Mouse (Mus musculus) cerebellum, adult 11-12 months (tissue): ENCODE measurements around the gene Tshz2.

Source experiments
- DNase-seq: peaks from one replicate; pipeline ENCODE4 v3.0.0; 2022

Tshz2 gene

GRCm38 (mm10) chr2:169633491-169634289, 877 bp downstream of the Tshz2 start:
- DNase-seq = no peak

DNA sequence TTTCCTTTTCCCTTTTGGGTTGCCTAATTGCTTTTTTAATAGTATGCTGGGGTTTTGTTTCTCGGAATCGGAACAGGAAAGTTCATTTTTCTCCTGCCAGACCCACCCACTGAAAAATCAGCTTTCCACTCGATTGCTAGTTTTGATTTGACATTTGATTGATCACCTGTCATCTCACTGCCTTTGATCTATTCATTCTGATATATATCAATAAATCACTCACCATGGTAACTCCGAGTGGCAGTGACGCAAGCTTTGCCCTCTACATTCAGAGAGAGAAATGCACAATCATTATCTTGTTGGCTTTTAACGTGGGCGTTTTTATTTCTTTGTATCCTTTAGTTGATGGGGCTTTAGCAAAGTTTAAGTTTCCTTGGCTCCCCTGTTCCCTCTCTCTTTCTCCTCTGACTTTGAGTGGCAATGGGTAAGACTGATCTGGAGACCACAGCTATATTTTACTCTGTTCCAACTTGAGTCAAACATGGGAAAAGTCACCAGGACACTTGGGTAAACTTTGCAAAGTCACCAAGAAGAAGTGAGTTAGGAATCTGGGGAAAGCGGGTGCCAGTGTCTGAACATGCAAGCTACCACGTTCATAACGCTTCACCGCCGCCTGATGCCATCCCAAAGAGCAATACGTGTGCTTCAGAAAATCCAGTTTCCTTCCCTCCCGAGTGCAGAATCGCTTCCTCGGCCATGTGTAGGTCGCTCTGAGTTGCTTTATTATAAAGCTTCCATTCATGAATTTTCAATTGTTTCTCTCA, 2.0 kb downstream of the Tshz2 start:
- no peak for DNase-seq

DNA sequence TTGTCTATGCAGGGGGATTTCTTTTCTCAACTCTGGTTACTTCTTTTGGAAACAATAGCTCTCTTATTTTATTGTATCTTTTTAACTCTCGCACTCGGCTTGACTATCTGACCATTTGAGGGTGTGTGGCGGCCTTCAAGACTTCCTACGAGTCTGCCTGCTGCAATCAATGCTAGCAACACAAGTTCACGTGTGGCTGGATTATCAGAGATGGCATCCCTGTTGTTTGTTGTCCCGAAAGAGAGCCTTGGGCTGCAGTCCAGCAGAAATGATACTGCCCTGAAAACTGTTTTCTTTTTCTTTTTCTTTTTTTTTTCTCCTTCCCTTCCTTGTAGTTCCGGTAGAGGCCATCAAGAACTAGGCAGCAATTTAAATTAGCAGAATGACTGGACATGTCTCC, 2.6 kb downstream of the Tshz2 start:
- DNase-seq = no peak

DNA sequence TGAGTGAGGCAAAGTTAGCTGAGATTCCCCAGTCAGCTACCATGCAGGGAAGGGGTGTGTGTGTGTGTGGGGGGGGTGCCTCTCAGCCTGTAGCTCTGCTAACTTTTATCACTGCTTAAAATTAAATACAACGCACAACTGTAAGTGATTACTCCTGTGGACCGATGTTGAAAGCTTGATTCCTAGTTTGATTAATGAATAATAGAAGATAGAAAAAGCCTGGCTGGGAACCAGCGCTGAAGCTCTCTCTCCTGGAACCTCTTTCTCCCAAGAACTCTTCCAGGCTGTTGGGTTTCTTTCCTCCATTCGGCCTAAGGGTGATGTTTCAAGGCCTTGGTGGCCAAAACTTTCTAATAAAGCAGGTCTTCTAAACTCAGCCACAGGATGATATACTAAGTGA, 3.6 kb downstream of the Tshz2 start:
- DNase-seq = no peak

- DNase-seq = no peak
These were observed 8.7 kb downstream of the Tshz2 start for GRCm38 (mm10) chr2:169641547-169641946.

DNA sequence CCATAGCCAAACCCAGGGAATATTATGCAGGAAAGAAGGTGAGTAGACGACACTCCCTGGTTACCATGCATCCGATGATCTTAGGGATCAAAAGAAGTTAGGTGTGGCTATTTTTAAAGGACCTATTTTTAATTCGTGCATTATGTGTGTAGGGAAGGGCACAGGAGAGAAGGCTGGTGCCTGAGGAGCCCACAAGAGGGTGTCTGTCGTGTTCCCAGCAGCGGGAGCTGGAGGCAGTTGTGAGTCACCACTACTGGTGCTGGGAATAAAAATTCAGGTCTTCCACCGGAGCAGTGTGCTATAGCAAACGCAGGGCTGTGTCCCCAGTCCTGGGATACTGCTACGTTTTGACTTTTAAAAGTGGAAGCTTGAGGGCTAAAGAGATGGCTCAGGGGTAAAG, 9.6 kb downstream of the Tshz2 start:
- no peak for DNase-seq

DNA sequence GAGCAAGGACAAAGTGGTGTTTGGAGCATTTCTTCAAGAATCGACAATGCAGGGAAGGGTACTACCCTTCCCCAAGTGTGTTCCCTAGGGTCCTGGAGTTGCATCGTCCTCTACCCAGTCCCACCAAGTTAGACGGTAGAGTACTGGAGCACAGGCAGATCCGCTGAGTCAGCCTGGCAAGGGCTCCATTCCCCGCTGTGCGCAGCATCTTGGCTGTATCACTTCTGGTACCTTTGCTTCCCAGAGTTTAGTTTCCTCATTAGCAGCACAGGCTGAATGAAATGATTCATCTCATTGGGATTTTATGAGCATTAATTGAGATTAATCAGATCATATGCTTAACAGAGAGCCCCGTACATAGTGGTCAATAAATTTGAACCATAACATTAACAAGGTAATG, 14.3 kb downstream of the Tshz2 start:
- DNase-seq = no peak

DNA sequence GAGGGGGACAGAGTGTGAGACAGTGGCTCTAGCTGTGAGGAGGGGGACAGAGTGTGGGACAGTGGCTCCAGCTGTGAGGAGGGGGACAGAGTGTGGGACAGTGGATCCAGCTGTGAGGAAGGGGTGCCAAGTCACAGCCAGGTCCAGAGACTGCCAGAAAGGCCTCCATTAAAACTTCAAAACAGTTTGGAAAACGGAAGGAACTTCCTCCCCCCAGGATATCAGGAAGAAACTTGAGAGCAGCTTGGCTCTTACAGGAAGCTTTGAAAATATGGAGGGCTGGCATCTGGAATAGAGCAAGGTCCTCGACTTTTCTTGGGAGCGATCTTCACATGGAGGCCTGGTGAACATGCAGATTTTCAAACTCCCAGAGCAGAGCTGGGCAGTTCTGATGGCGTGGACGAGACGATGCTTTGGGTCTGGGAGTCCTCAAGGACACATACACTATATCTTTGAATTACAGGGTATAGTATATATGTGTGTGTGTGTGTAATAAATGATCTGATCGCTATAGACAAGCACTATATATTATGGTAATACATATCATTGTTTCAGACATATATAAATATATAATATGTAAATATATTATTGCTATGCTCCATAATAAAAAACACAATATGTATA, 16.6 kb downstream of the Tshz2 start:
- DNase-seq = no peak

DNA sequence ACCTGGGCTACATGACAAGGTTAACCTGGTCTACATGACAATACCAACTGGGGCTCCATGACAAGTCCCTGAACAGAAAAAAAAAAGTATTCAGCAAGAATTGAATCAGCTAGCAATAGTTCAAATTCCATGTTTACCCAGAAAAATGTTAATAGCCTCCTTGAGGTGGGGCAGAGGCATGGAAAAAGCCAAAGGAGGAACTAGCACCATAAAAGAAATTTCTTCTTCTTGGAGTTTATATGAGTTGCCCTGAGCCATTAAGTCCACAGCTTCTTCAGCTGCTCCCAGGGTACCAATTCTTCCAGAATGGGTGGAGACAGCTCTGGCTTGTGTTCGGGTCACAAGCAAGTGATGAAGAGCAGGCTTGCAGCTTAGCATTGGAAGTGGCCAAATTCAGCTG, 20.5 kb downstream of the Tshz2 start:
- no peak for DNase-seq

- no peak for DNase-seq
These were observed 31.0 kb downstream of the Tshz2 start for GRCm38 (mm10) chr2:169663792-169664191.

DNA sequence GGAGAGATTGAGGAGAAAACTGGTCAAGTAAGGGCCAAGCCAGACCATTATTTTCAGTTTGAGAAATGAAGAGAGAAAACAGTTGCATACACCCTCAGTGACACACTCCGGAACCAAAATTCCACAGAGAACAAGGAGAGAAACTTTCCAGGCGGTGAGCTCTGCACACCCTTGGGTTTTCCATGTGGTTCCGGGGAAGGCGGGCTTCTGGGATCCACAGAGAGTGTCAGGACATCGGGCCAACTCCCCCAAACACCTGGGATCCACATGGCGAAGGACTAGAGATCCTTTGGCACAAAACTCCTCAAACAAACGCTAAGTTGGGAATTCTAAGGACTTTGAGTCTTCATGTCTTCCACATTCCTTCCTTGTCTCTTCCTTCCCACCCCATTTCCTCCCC, 38.5 kb downstream of the Tshz2 start:
- no peak for DNase-seq

GRCm38 (mm10) chr2:169673786-169674185, 41.0 kb downstream of the Tshz2 start:
- no peak for DNase-seq

DNA sequence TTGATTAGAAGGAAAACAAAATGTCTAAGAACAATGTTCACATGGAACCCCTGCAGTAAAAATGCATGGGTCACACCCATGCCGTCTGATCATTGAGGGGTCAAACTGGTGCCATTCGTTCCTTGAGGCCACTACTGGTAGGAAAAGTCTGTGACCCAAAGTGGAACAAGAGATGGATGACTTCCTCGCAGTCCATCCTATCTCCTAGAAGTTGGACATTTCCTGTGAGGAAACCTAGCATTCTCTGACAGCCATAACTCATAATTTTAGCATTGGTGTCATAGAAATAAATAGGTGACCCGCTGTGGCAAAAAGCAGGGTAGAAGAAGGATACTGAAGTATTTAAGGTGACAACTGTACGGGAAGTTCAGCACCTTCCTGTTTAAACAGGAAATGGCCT, 41.4 kb downstream of the Tshz2 start:
- DNase-seq = no peak

DNA sequence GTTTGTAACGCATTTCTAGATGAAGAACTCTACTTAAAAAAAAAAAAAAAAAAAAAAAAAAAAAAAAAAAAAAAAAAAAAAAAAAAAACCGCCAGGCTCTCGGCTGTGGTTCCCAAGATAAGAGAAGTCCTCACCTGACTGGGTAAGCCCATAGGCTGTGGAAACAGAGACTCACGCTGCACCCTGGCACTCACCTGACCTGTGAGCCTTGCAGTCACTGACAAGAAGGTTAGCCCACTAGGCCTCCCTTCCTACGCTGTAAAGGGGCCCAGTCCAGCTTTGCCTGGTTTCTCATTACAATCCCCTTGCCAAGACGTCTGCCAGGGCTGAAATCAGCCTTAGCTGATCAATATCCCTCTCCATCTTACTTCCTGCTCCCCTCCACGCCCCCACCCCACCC, 46.5 kb downstream of the Tshz2 start:
- DNase-seq = no peak

DNA sequence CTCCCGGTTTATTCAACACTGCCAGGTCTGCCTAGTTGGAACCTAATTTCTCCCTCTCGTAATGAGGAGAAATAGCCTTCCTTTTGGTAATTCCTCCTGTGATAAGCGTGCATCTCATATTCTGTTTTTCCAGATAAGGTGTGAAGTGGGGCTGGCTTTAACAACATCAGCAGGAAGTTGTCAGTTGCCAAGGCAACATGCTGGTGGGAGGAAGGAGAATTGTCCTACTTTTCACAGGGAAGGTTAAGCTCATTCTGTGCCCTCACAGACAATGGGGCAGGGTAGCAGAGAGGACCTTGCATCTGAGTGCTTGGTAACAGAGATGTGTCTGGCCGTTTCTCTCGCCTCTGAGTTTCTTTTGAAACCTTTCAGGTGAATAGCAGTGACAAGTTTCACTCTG, 47.1 kb downstream of the Tshz2 start:
- DNase-seq = no peak

GRCm38 (mm10) chr2:169685260-169685659, 52.4 kb downstream of the Tshz2 start:
- DNase-seq = no peak

DNA sequence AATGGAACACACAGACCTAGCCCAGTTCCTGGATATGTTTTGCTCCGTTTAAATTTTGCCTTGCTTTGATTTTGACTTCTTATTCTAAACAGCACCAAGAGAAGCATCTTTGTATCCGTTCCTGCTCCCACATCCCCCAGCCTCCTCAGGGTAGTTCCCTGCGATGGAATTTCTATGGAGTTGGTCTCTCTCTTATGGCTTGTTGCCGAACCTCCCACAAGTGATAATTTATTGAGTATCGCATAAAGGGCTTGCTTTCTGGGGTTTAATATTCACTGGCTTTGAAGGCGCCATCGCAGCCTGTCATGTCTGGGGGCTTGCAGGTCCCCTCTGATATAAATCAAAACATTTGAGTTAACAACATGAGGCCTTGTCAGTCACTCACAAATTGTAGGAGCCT, 52.9 kb downstream of the Tshz2 start:
- DNase-seq = no peak

- no peak for DNase-seq
These were observed 54.1 kb downstream of the Tshz2 start for GRCm38 (mm10) chr2:169686697-169687430.

- no peak for DNase-seq
These were observed 57.2 kb downstream of the Tshz2 start for GRCm38 (mm10) chr2:169690054-169690453.

GRCm38 (mm10) chr2:169694494-169694893, 61.7 kb downstream of the Tshz2 start:
- no peak for DNase-seq

- no peak for DNase-seq
These were observed 62.2 kb downstream of the Tshz2 start for GRCm38 (mm10) chr2:169695025-169695424.

DNA sequence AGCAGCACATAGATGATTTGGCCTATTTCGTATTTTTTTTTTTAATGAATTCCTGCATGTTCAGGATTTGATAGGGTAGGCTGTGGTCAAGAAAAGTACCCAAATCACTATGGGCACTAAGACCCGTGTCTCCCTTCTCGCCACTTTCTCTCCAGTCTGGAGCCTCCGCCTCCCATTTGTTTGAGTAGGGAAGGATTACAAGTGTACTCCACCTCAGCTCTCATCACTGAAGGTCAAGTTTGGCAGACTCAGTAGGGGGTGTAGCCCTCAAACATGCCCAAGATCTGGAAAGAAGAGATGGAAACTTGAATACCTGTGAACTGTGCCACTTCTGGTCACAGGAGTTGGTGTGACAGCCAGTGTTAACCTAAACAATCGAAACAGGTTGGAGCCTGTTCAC, 66.3 kb downstream of the Tshz2 start:
- DNase-seq = no peak

DNA sequence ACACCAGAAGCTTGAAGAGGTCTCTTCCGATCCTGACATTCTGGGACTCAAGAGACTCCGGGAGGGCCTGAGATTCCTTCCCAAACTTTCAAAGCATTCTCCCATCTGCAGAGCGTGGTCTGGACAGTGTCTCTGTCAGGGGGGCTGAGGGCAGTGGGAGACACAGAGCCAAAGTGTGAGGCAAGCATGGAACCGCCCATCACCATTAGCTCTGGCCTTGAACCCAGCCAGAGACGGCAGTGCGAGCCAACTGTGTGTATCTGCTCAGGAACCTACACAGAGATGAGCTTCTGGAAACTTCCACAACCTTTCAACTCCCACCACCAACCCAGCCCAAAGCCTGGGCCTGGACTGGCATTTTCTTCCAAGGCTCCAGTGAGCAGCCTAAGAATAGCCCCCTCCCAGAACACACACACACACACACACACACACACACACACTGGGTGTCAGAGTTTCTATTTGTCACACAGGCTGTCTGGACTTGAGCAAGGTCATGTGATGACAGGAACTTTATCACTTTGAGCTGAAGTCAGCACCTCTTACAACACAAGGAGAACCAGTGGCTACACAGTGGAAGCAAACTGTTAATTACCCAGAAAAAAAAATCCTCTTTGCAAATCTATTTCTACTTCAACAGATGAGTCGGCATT, 67.2 kb downstream of the Tshz2 start:
- no peak for DNase-seq
